Mouse (Mus musculus): ENCODE results near the gene Apob. TPM values are rescaled to one million over a fixed set of nuclear protein-coding genes. Genes with fewer than 3 reads are reported as not detected.
"Not testable (repeated sequence)": the region's sequence is repeated elsewhere in the genome, so short reads cannot be mapped to it uniquely, and the experiment has no call there.

Gene Apob
- total and polyA plus RNA-seq, 3 experiments, result not detected

DNA sequence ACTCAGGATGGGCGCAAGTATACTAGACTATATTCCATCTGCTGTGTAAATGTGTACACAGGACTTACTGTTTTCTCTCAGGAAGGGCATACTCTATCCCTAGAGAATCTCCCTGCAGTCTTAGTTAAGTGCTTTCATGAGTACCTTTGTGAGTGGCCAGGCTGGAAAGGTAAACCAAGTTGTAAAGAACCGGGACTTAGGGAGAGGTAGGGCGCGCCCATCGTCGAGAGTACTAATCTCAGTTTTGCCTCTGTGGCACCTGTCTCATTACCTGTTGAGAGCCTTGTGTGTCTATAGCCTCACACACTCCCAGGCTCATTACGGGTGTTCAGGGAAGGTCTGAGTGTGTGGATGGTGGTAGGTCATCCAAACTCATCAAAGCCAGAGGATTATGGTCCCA lies 52.1 kb downstream of the Apob start:
- Histone ChIP-seq H3K4me1 (ENCODE audit: control insufficient read depth in 1 of 2, insufficient read depth in 2 of 2, low read length in 2 of 2) (no peaks in the 10 kb centered on the region), H3K79me2 (ENCODE audit: control insufficient read depth, insufficient read depth, low read length, poor library complexity) (no peaks in the 10 kb centered on the region), H3K27ac (ENCODE audit: control insufficient read depth, low read depth, low read length) (no peak overlapping the region), H3K36me3 (ENCODE audit: control insufficient read depth in 1 of 2, insufficient read depth in 2 of 2, low read length in 2 of 2) (no peaks in the 10 kb centered on the region), H3K9me3 (replicated peaks; ENCODE audit: insufficient read depth, low read length) (no peaks in the 10 kb centered on the region), H3K27me3 (ENCODE audit: control insufficient read depth in 1 of 2, insufficient read depth in 2 of 2, low read length in 2 of 2) (no peaks in the 10 kb centered on the region), H3K4me3 (ENCODE audit: control insufficient read depth in 1 of 2, insufficient read depth in 1 of 2, low read depth in 2 of 2, low read length in 2 of 2) (no peak overlapping the region), H3K9ac (ENCODE audit: control insufficient read depth, low read depth, low read length, poor library complexity, severe bottlenecking) (no peak overlapping the region)
- TF ChIP-seq POLR2AphosphoS2 (IDR thresholded peaks at IDR 0.05; ENCODE audit: low read length), result no peak
- no peak for TF ChIP-seq CHD1 (IDR thresholded peaks at IDR 0.05; ENCODE audit: low read depth, low read length)
- TF ChIP-seq GABPA (IDR thresholded peaks at IDR 0.05; ENCODE audit: low read depth, low read length), result no peak
- no peak for TF ChIP-seq ZNF384 (IDR thresholded peaks at IDR 0.05; ENCODE audit: low read depth, low read length)
- DNase-seq (ENCODE audit: low read depth, low spot score), result no peak

DNA sequence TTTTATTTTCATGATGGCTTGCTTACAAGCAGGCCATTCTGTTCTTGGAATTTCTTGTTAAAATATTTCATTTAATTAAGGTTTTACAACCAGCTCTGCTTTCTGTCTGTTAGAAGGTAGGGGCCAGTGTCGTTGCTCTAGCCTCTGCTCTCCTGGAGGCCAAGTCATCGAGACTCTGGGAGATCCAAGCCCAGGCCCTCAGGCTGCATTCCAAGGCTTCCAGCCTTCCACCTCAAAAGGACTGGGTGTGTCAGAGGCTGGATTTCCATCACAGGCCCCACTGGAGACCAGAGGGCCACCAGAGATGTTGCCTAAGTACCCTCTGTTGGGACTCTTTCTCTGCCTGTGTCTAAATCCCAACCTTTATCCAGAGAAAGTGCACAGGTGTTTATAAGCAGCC lies 52.6 kb downstream of the Apob start:
- H3K4me1 ChIP-seq (ENCODE audit: control insufficient read depth in 1 of 2, insufficient read depth in 2 of 2, low read length in 2 of 2), result no peaks in the 10 kb centered on the region
- TF ChIP-seq MAFK (IDR thresholded peaks at IDR 0.05; ENCODE audit: borderline replicate concordance, low read depth, low read length), result no peak
- TF ChIP-seq HCFC1 (IDR thresholded peaks at IDR 0.05; ENCODE audit: low read depth, low read length), result no peak
- no peak for TF ChIP-seq GABPA (IDR thresholded peaks at IDR 0.05; ENCODE audit: low read depth, low read length)
- TF ChIP-seq CHD1 (IDR thresholded peaks at IDR 0.05; ENCODE audit: low read depth, low read length), result no peak
- TF ChIP-seq TCF12 (IDR thresholded peaks at IDR 0.05; ENCODE audit: low read depth, low read length), result no peak
- no peak for TF ChIP-seq MAX (IDR thresholded peaks at IDR 0.05; ENCODE audit: low read length)
- no peak for TF ChIP-seq MAZ (IDR thresholded peaks at IDR 0.05; ENCODE audit: low read depth, low read length)
- no peak for TF ChIP-seq ETS1 (IDR thresholded peaks at IDR 0.05; ENCODE audit: low read depth, low read length)
- TF ChIP-seq ZC3H11A (IDR thresholded peaks at IDR 0.05; ENCODE audit: low read depth, low read length), result no peak
- no peak for TF ChIP-seq ZKSCAN1 (IDR thresholded peaks at IDR 0.05; ENCODE audit: low read depth, low read length)
- no peak for TF ChIP-seq MXI1 (IDR thresholded peaks at IDR 0.05; ENCODE audit: low read depth, low read length)
- no peak for TF ChIP-seq SIN3A (IDR thresholded peaks at IDR 0.05; ENCODE audit: low read length)
- no peaks in the 10 kb centered on the region for H3K27me3 ChIP-seq (ENCODE audit: control insufficient read depth in 1 of 2, insufficient read depth in 2 of 2, low read length in 2 of 2)
- no peak for DNase-seq (ENCODE audit: low read depth, low spot score)
- H3K79me2 ChIP-seq (ENCODE audit: control insufficient read depth, insufficient read depth, low read length, poor library complexity), result no peaks in the 10 kb centered on the region
- H3K27ac ChIP-seq (ENCODE audit: control insufficient read depth, low read depth, low read length), result no peak overlapping the region
- no peak overlapping the region for H3K4me3 ChIP-seq (ENCODE audit: control insufficient read depth in 1 of 2, insufficient read depth in 1 of 2, low read depth in 2 of 2, low read length in 2 of 2)
- H3K36me3 ChIP-seq (ENCODE audit: control insufficient read depth in 1 of 2, insufficient read depth in 2 of 2, low read length in 2 of 2), result no peaks in the 10 kb centered on the region
- H3K9me3 ChIP-seq (replicated peaks; ENCODE audit: insufficient read depth, low read length), result no peaks in the 10 kb centered on the region
- H3K9ac ChIP-seq (ENCODE audit: control insufficient read depth, low read depth, low read length, poor library complexity, severe bottlenecking), result no peak overlapping the region

DNA sequence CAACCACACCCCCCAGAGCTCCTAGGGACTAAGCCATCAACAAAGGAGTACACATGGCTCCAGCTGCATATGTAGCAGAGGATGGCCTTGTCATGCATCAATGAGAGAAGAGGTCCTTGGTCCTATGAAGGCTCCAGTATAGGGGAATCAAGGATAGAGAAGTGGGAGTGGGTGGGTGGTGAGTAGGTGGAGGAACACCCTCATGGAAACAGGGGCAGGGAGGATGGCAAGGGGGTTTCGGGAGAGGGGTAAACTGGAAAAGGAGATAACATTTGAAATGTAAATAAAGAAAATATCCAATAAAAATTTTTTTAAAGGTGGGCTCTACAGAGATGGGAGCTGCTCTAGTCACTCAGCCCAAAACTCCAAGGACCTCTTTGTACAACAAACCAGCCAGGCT lies 53.7 kb downstream of the Apob start:
- DNase-seq (ENCODE audit: low read depth, low spot score); H3K79me2 ChIP-seq (ENCODE audit: control insufficient read depth, insufficient read depth, low read length, poor library complexity); H3K9me3 ChIP-seq (replicated peaks; ENCODE audit: insufficient read depth, low read length); H3K36me3 ChIP-seq (ENCODE audit: control insufficient read depth in 1 of 2, insufficient read depth in 2 of 2, low read length in 2 of 2); H3K4me3 ChIP-seq (ENCODE audit: control insufficient read depth in 1 of 2, insufficient read depth in 1 of 2, low read depth in 2 of 2, low read length in 2 of 2); H3K4me1 ChIP-seq (ENCODE audit: control insufficient read depth in 1 of 2, insufficient read depth in 2 of 2, low read length in 2 of 2); H3K9ac ChIP-seq (ENCODE audit: control insufficient read depth, low read depth, low read length, poor library complexity, severe bottlenecking); H3K27me3 ChIP-seq (ENCODE audit: control insufficient read depth in 1 of 2, insufficient read depth in 2 of 2, low read length in 2 of 2); H3K27ac ChIP-seq (ENCODE audit: control insufficient read depth, low read depth, low read length): not testable (repeated sequence)

All from MEL (cell line).